Mouse (Mus musculus) ES-Bruce4 (cell line): ENCODE data around the gene Stk17b.

ENCODE experiments used
- CTCF ChIP-seq: IDR thresholded peaks from one replicate; pipeline ENCODE4 v1.8.1; 2011; ENCODE audit warnings: low read depth, low read length
- EP300 ChIP-seq: IDR thresholded peaks from 2 replicates; pipeline ENCODE4 v1.6.1; 2011; ENCODE audit warnings: low read depth, low read length; ENCODE audit not compliant: insufficient read depth

DNA sequence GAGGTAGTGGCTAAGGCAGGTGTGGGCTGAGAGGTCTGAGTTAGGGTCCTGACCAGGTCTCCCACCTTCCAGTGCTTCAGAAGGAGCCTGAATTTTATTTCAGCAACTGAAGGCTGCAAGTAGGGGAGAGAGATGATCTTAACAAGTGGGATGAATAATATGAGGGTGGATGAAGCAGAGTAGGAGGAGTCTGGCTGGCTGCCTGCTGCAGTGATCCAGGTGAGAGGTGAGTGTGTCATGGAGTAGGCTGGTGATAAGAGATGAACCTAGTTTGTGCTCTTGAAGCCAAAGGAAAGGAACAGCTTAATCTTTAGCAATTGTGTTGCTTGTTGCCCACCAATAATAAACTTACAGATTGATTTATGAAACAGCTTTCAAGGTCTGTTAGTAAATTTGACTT lies 37.0 kb upstream of the Stk17b start:
- TF ChIP-seq CTCF (no peak), EP300 (no peak)
